Mouse (Mus musculus) spleen, postnatal 14 days (tissue): ENCODE data around the gene Nkain1.

Experiments
- DNase-seq, 2 experiments: peaks; one replicate each; pipeline ENCODE4 v3.0.0; 2021 to 2022; ENCODE audit warnings: low spot score in 2 of 2

The Nkain1 gene

GRCm38 (mm10) chr4:130574048-130574413, at the start of gene Nkain1:
Nkain1 (minus strand) TSS chr4:130574173.
- no peak for DNase-seq

- DNase-seq, result no peak
These were observed 4.8 kb upstream of the Nkain1 start for GRCm38 (mm10) chr4:130578734-130579274.

GRCm38 (mm10) chr4:130577081-130577480, 3.1 kb upstream of the Nkain1 start:
- DNase-seq, result no peak

- no peak for DNase-seq
These were observed 2.4 kb upstream of the Nkain1 start for GRCm38 (mm10) chr4:130576247-130576931.

- DNase-seq, result no peak
These were observed 1.6 kb upstream of the Nkain1 start for GRCm38 (mm10) chr4:130575533-130575932.

- no peak for DNase-seq
These were observed 988 bp upstream of the Nkain1 start for GRCm38 (mm10) chr4:130574861-130575460.

GRCm38 (mm10) chr4:130573351-130574047, 474 bp downstream of the Nkain1 start:
- DNase-seq, result no peak

- DNase-seq, result no peak
These were observed 992 bp downstream of the Nkain1 start for GRCm38 (mm10) chr4:130573012-130573350.

- no peak for DNase-seq
These were observed 1.4 kb downstream of the Nkain1 start for GRCm38 (mm10) chr4:130572545-130572944.

GRCm38 (mm10) chr4:130570941-130571720, 2.8 kb downstream of the Nkain1 start:
- no peak for DNase-seq

GRCm38 (mm10) chr4:130568043-130568978, 5.7 kb downstream of the Nkain1 start:
- DNase-seq, result no peak

GRCm38 (mm10) chr4:130563820-130564219, 10.2 kb downstream of the Nkain1 start:
- DNase-seq, result no peak

GRCm38 (mm10) chr4:130563260-130563756, 10.7 kb downstream of the Nkain1 start:
- no peak for DNase-seq

- no peak for DNase-seq
These were observed 13.2 kb downstream of the Nkain1 start for GRCm38 (mm10) chr4:130560576-130561310.

- DNase-seq, result no peak
These were observed 14.8 kb downstream of the Nkain1 start for GRCm38 (mm10) chr4:130559220-130559619.

GRCm38 (mm10) chr4:130557852-130558251, 16.1 kb downstream of the Nkain1 start:
- no peak for DNase-seq

- no peak for DNase-seq
These were observed 17.0 kb downstream of the Nkain1 start for GRCm38 (mm10) chr4:130556992-130557391.

GRCm38 (mm10) chr4:130556224-130556623, 17.7 kb downstream of the Nkain1 start:
- no peak for DNase-seq

- no peak for DNase-seq
These were observed 20.9 kb downstream of the Nkain1 start for GRCm38 (mm10) chr4:130553121-130553448.
